Mouse (Mus musculus) layer of hippocampus, postnatal 25 days (tissue): ENCODE measurements around the gene Galnt13. TPM values are rescaled to one million over a fixed set of nuclear protein-coding genes. Genes with fewer than 3 reads are reported as not detected.
A peak's percentile ranks its signal among the peaks of the same experiment; 100 is the strongest.
"Not testable (repeated sequence)": the region's sequence is repeated elsewhere in the genome, so short reads cannot be mapped to it uniquely, and the experiment has no call there.

Experiments
- DNase-seq, 2 experiments: peaks; one replicate each; pipeline ENCODE4 v3.0.0; 2022; ENCODE audit warnings: mixed read lengths in 2 of 2, low spot score in 1 of 2; ENCODE audit errors: extremely low spot score in 1 of 2
- total RNA-seq, 2 experiments: library from RNA; stranded (reverse); gene quantifications; 2 replicates each; pipeline ENCODE4 v1.2.3; 2021

The Galnt13 gene
- total RNA-seq, 2 experiments from 2014 or later, result 21.0 to 23.1 TPM

- no peak for DNase-seq
These were observed 470.4 kb downstream of the Galnt13 start for GRCm38 (mm10) chr2:54906282-54907060.

GRCm38 (mm10) chr2:54915088-54915670 is 479.1 kb downstream of the Galnt13 start:
- no peak for DNase-seq

GRCm38 (mm10) chr2:54936369-54936768 is 500.3 kb downstream of the Galnt13 start:
- no peak for DNase-seq

GRCm38 (mm10) chr2:54937306-54937705 is 501.2 kb downstream of the Galnt13 start:
- no peak for DNase-seq

- DNase-seq, result no peak
These were observed 502.0 kb downstream of the Galnt13 start for GRCm38 (mm10) chr2:54938075-54938474.

- DNase-seq, result no peak
These were observed 507.3 kb downstream of the Galnt13 start for GRCm38 (mm10) chr2:54943386-54943785.

GRCm38 (mm10) chr2:54983839-54984238 is 547.7 kb downstream of the Galnt13 start:
- DNase-seq, result no peak

GRCm38 (mm10) chr2:55022539-55022938 is 586.4 kb downstream of the Galnt13 start:
- not testable (repeated sequence) for DNase-seq

- DNase-seq, result no peak
These were observed 598.5 kb downstream of the Galnt13 start for GRCm38 (mm10) chr2:55034610-55035009.

- DNase-seq, result no peak
These were observed 629.6 kb downstream of the Galnt13 start for GRCm38 (mm10) chr2:55065469-55066315.

GRCm38 (mm10) chr2:55085580-55085979 is 649.5 kb downstream of the Galnt13 start:
- no peak for DNase-seq

- no peak for DNase-seq
These were observed 651.9 kb downstream of the Galnt13 start for GRCm38 (mm10) chr2:55088034-55088433.

- DNase-seq, result peak in 1 of 2 experiments; percentile 66
These were observed 654.2 kb downstream of the Galnt13 start for GRCm38 (mm10) chr2:55090332-55090731.

- no peak for DNase-seq
These were observed 655.4 kb downstream of the Galnt13 start for GRCm38 (mm10) chr2:55091495-55091894.

- DNase-seq, result no peak
These were observed 663.0 kb downstream of the Galnt13 start for GRCm38 (mm10) chr2:55099100-55099499.

- peak in 1 of 2 experiments; percentile 10 for DNase-seq
These were observed 665.2 kb downstream of the Galnt13 start for GRCm38 (mm10) chr2:55101279-55101678.

- DNase-seq, result no peak
These were observed 667.4 kb downstream of the Galnt13 start for GRCm38 (mm10) chr2:55103521-55103920.

- DNase-seq, result no peak
These were observed 671.7 kb downstream of the Galnt13 start for GRCm38 (mm10) chr2:55107828-55108227.

GRCm38 (mm10) chr2:55153089-55153488 is 717.0 kb downstream of the Galnt13 start:
- DNase-seq, result no peak

- no peak for DNase-seq
These were observed 728.7 kb downstream of the Galnt13 start for GRCm38 (mm10) chr2:55164781-55165180.
